Mouse (Mus musculus) monocyte, adult 2 months (primary cell): ENCODE measurements around the gene Slc17a2.
"Not testable (repeated sequence)": the region's sequence is repeated elsewhere in the genome, so short reads cannot be mapped to it uniquely, and the experiment has no call there.

Experiments used
- DNase-seq, 2 experiments: peaks; one replicate each; pipeline ENCODE4 v3.0.0; 2022; ENCODE audit warnings: low spot score in 2 of 2, low read depth in 1 of 2

Gene Slc17a2

DNA sequence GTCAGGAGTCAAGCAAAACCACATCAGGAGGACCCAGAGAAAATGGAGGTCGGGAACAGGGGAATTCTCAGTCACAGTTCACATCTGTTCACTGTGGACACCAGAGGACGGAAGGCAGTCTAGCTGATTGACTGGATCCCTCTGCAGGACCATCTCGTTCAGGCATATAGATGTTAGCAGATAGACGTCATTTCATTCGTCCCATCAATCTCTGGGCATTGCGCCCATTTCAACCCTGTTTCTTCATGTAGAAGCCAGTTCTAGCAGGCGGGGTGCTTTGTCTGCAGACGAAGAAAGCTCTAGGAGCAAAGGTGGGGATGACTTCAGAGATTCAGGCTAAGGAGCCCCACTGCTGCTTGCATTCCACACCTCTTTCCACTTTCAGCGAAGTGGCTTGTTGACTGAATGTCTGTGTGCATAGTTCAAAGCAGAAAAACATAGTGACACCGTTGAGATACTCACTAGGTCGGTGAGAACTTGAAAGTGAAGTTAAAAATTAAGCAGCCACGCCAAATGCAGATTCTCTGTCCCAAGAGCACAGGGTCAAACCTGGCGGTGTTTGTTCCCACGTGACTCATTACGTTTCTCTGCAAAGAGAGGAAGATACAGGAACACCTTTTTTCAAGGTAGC lies at the start of gene Slc17a2:
Slc17a2 (plus strand) TSS at position 572 of the 631 bp plus-strand sequence.
- DNase-seq, result no peak

DNA sequence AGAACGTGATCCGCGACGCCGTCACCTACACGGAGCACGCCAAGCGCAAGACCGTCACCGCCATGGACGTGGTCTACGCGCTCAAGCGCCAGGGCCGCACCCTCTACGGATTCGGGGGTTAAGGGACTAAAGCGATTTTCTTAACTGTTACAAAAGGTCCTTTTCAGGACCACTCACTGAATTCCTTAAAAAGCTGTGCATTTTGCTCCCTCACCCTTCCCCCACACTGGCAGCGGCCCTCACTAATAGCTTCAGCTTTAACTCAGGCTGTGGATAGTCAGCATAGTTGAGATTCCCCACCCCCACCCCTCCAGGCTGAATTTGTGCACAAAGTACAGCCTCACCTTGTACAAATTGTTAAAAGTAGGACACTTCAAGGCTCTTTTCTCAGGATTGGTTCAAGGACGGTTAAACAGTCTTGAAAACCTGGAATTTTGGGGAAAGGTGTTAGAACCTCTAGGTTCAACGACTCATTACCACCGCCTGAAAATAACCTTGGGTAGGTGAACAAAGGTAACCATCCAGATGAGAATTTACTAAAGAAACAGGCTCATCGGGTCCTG lies 49.5 kb upstream of the Slc17a2 start:
- DNase-seq, result no peak

- no peak for DNase-seq
Observed at GRCm38 (mm10) chr13:23757921-23758320, 48.9 kb upstream of the Slc17a2 start.

DNA sequence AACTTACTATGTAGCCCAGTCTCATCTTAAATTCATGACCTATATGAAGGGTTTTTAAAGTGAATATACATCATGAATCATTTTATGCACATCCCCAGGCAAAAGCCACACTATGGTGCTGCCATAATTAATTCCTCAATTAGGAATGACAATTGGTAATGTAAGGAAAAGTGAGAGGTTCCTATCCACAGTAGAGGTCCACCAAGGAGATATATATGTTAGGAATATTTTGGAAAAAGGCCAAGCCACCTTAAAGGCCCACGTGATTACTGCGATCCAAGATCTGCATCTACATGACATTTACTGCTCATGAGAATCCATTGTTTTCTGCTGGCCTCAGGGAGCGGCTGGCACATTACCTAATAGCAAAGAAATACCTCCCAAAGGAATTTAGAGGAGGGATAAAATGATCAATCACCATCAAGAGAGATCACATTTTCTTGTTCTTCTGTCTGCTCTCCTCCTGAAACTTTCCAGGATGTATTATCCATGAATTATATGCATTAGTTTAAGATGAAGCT lies 47.5 kb upstream of the Slc17a2 start:
- no peak for DNase-seq

- no peak for DNase-seq
Observed at GRCm38 (mm10) chr13:23759916-23760239, 46.9 kb upstream of the Slc17a2 start.

DNA sequence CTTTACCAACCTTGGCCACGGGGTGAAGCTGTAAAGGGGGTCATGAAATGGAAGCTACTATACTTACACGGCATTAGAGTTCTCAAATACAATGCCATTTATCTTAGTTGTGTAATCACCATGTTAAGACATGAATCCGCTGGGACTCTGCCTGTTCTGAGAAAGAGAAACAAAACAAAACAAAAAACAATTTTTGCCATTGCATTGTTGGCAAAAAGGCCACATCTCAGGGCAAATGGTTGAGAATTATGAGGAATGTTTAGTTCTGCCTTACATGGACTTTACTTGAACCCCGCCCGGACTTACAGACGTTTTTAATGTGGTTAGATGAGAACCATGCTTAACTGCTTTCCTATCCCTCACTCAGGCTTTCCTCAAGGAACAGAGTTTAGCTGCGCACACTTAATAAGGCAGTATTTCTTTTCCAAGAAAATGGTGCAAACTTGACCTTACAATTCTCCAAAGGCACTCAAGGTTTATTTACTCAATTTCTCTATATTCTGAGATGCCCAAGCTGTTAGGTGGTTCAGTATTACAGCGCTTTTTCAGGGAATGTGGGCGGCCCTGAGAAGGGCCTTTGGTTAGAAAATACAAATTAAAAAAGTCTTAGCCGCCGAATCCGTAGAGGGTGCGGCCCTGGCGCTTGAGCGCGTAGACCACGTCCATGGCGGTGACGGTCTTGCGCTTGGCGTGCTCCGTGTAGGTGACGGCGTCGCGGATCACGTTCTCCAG lies 46.4 kb upstream of the Slc17a2 start:
- DNase-seq, result no peak

- DNase-seq, result peak; percentile 98 to 99
Observed at GRCm38 (mm10) chr13:23760972-23761864, 45.6 kb upstream of the Slc17a2 start, which contains the start of gene Hist1h4a. Hist1h4a (minus strand) TSS chr13:23761230.

DNA sequence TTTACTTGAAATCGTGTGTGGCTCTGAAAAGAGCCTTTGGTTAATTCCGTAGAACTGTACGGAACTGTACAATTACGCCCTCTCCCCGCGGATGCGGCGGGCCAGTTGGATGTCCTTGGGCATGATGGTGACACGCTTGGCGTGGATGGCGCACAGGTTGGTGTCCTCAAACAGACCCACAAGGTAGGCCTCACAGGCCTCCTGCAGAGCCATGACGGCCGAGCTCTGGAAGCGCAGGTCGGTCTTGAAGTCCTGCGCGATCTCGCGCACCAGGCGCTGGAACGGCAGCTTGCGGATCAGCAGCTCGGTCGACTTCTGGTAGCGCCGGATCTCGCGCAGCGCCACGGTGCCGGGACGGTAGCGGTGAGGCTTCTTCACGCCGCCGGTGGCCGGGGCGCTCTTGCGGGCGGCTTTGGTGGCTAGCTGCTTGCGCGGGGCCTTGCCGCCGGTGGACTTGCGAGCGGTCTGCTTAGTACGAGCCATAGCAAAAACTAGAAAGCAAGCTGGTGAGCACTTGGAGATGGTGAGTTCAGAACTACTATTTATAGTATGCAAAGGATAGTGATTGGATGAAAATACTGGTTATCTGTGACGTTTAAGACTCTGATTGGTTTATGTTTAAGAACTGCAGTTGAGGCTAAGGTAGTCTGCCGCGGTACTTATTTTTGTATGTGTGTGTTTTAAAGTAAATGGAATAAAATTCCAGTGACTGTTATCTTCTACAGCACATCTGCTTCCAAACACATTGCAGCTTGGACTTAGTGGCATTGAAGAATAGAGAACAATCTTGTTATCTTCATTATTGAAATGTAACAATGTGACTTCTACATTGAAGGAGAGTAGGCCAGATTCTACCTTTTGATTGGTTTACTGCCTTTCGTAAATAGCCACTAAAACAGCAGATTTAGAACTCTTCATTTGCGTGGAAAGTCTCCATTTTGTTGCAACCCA lies 44.6 kb upstream of the Slc17a2 start, which contains the start of gene Hist1h3a:
Hist1h3a (minus strand) TSS at position 516 of the 951 bp plus-strand sequence.
- DNase-seq, result peak; percentile 57 to 59

DNA sequence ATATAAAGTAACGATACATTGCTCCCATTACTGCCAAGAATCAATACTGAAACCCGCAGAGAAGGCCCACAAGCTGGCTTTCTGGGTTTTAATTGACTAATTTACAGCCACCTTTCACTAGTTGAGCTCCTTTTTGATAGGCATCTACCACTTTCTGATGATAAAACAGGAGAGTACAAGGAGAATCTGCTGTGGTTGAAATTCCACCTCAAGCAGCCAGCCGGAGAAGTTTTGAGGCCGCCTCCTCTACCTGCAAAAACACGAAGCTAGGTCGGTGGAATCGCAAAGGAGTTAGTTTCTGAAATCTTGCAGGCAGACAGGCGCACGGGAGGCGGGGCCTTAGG lies 43.6 kb upstream of the Slc17a2 start:
- no peak for DNase-seq

GRCm38 (mm10) chr13:23763586-23764323 lies 43.0 kb upstream of the Slc17a2 start, which contains the start of gene Hist1h1a:
Hist1h1a (plus strand) TSS chr13:23763666.
- DNase-seq, result peak; percentile 55 to 68

DNA sequence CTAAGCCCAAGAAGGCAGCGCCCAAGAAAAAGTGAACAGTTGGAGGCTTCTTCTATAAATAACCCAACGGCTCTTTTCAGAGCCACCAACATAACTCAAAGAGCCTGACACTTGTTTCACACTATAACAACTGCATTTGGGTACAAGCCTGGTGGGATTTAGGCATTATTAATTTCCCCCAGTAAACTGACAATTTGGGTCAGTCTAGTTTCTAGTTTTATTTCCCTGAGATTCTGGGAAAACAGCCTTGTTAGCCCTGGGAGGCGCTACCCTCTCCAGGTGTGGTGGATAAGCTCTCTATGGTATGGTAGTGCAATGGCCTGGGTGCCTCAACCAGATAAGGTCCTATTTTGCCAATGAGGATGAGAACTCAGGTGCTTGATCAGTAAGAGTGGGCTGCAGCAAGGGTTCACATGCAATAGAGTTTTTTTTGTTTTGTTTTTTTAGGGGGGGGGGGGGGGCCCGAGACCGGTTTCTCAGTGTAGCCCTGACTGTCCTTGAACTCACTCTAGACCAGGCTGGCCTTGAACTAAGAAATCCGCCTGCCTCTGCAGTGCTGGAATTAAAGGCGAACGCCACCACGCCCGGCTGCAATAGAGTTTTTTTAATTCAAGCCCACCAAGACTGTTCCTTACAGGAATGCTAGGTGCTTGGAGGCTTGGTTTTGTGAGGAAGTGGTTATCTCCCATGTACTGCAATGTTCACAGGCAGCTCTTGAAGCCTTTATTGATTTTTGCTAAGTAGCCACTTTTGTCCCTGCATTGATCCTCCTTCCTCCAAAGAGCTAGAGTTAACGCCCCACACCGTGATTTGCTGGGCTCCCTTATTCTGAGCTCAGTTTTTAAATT lies 42.2 kb upstream of the Slc17a2 start:
- DNase-seq, result no peak

DNA sequence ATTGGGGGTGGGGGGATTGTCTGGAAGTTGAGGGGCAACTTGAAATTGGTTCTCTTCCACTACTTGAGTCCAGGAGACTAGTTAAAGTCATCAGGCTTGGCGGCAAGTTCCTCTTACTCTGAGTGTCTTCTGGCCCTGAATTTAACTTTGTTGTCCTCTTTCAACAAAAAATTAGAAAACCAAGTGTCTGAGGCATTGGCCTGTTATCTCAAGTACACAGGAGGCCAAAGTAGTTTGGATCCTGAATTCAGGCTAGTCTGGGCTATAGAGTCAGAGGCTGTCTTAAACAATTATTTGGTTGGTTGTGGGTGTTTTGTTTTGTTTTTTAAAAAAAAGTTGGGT lies 41.6 kb upstream of the Slc17a2 start:
- no peak for DNase-seq

- DNase-seq, result no peak
Observed at GRCm38 (mm10) chr13:23766772-23767171, 40.0 kb upstream of the Slc17a2 start.

DNA sequence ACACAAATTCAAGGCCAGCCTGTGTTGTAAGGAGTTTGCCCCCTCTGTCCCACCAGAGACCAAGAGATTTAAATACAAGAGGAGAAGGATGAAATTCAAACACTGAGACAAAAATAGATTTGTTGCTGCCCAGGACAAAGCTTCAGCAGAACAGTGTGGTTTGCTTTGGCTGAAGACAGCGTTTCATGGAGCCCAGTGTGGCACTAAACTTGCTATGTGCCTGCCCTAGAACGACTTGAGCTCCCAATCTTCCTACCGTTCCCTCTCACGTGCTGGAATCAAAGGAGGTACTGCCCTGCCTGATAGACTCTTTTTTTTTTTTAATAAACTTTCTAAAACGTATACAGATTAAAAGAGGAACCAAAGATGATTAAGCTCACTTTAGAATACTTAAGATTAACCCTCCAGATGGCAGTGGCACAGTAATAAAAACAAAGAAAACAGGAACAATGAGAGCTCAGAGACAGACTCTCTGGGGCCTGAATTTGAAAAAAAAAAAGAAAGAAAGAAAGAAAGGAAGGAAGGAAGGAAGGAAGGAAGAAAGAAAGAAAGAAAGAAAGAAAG lies 37.9 kb upstream of the Slc17a2 start:
- DNase-seq, result no peak

DNA sequence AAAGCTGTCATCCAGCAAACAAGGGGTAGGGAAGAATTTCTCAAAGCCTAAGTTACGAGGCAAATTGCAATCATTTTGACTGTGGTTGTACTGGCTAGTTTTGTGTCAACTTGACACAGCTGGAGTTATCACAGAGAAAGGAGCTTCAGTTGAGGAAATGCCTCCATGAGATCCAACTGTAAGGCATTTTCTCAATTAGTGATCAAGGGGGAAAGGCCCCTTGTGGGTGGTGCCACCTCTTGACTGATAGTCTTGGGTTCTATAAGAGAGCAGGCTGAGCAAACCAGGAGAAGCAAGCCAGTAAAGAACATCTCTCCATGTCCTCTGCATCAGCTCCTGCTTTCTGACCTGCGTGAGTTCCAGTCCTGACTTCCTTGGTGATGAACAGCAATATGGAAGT lies 37.2 kb upstream of the Slc17a2 start, which contains the start of gene Trim38:
Trim38 (plus strand) TSS at position 301 of the 400 bp plus-strand sequence.
- DNase-seq, result not testable (repeated sequence)

DNA sequence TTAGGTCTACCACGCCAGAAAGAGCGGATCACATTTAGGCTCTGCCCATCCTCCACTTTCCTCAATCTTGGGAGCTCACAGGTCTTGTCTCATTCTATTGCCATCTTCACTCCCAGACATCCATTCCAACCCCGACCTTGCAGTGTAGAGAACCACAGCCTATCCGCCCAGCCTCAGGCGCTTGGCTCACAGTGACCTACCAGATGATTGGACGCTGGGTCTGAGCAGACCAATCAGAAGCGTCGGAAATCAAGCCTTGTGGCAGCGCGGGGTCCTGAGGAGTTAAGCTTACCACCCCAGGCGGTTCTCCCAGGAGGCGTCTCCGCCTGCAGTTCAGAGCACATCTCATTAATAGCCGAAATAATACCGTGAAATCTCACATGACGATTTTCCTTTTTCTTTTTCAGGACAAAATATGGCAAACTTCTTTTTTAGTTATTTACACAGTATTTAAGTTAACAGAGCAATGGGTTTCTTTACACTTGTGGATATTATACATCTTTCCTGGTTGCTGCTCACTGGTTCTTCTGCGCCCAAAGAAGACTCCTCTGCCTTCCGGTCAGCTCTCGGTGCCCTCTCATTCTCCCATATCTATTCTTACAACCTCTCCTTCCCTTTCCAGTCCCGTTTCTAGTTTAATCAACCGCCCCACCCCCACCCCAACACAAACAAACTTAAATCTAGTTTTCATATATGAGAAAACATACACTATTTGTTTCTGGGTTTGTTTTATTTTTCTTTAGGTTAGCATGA lies 34.1 kb upstream of the Slc17a2 start:
- DNase-seq, result no peak

GRCm38 (mm10) chr13:23778339-23778738 lies 28.5 kb upstream of the Slc17a2 start:
- DNase-seq, result no peak
